Mouse (Mus musculus) 416B (cell line): Measurements from ENCODE around the gene Dnajc28.
"Not testable (repeated sequence)": the region's sequence is repeated elsewhere in the genome, so short reads cannot be mapped to it uniquely, and the experiment has no call there.

Source experiments
- DNase-seq: peaks from one replicate; pipeline ENCODE4 v3.0.0; 2011; ENCODE audit warnings: low read depth

The Dnajc28 gene

GRCm38 (mm10) chr16:91618511-91619501 lies at the start of gene Dnajc28:
Gene Dnajc28 (minus strand): TSS chr16:91619026.
- DNase-seq, result peak; percentile 76

DNA sequence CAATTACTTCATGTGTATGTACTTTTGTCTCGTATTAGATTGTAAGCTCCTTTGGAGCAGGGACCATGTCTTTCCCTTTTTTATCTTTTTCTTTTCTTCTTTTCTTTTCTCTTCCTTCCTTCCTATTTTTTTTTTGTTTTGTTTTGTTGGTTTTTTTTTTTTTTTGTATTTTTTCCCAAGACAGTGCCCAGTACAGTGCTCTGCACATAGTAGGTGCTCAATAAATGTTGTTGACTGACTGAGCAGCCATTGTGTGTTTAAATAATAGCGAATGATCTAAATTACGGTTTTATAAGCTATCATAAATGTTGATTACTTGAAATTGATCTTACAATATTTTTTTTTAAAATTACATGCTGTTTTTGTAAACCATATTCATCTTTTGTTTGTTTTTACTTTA lies 45.0 kb upstream of the Dnajc28 start:
- DNase-seq, result no peak

DNA sequence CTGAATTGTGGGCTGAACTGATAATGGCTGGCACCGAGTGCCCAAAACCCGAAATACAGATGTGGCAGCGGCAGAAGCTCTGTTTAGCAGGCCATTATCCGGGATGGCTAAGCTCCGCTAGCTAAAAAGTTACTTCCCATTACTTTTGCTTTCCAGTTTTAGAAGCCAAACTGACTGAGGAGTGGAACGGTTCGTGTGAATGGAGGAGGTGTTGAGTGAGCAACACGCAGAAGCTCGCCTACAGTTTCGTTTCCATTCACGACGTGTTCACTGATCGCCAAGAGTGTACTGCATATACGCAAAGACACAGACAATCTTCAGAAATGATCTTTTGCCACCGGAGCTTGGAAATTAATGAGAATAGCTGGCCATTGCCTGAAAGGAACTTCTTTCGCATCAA lies 43.5 kb upstream of the Dnajc28 start:
- DNase-seq, result no peak

GRCm38 (mm10) chr16:91661397-91661796 lies 42.6 kb upstream of the Dnajc28 start:
- no peak for DNase-seq

GRCm38 (mm10) chr16:91659798-91660197 lies 41.0 kb upstream of the Dnajc28 start:
- no peak for DNase-seq

- no peak for DNase-seq
Observed at GRCm38 (mm10) chr16:91658471-91658870, 39.6 kb upstream of the Dnajc28 start.

DNA sequence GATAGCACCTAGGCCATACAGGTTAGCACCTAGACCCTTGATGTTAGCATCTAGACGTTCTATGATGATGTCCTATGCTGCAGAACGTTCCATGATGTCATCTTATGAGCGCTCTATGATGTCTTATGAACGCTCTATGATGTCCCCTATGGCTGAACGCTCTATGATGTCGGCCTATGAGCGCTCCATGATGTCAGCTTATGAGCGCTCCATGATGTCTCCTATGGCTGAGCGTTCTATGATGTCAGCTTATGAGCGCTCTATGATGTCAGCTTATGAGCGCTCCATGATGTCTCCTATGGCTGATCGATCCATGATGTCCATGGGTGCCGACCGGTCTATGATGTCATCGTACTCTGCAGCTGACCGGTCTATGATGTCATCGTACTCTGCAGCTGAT lies 38.5 kb upstream of the Dnajc28 start:
- DNase-seq, result no peak

- no peak for DNase-seq
Observed at GRCm38 (mm10) chr16:91655285-91655684, 36.5 kb upstream of the Dnajc28 start.

DNA sequence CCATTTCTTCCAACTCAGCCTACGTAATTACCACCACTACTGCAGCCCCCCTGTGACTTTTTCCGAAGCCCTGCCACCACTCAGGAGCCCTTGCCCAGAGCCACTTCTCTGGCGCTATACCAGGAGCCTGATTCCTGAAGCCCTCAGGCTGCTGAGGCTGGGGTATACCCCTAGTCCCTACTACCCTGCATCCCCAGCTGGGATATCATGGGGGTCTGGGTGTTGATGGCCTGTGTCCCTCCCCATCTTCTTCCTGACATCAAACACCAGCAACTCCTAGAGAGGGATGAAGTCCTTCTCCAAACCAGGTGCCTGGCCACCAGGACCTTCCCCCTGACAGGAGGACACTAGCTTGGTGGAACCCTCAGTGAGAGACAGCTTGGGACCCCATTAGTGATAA lies 33.4 kb upstream of the Dnajc28 start:
- no peak for DNase-seq

- no peak for DNase-seq
Observed at GRCm38 (mm10) chr16:91649781-91650180, 31.0 kb upstream of the Dnajc28 start.

- DNase-seq, result peak; percentile 53
Observed at GRCm38 (mm10) chr16:91649246-91649645, 30.4 kb upstream of the Dnajc28 start.

GRCm38 (mm10) chr16:91648220-91648550 lies 29.4 kb upstream of the Dnajc28 start:
- peak; percentile 80 for DNase-seq

GRCm38 (mm10) chr16:91647461-91648219 lies 28.8 kb upstream of the Dnajc28 start, which contains the start of gene Son:
Gene Son (plus strand): TSS chr16:91647506.
- DNase-seq, result peak; percentile 98

- peak; percentile 89 for DNase-seq
Observed at GRCm38 (mm10) chr16:91646681-91647419, 28.0 kb upstream of the Dnajc28 start, which contains the start of gene Gart. Gene Gart (minus strand): TSS chr16:91646952.

GRCm38 (mm10) chr16:91645995-91646602 lies 27.3 kb upstream of the Dnajc28 start:
- peak; percentile 88 for DNase-seq

DNA sequence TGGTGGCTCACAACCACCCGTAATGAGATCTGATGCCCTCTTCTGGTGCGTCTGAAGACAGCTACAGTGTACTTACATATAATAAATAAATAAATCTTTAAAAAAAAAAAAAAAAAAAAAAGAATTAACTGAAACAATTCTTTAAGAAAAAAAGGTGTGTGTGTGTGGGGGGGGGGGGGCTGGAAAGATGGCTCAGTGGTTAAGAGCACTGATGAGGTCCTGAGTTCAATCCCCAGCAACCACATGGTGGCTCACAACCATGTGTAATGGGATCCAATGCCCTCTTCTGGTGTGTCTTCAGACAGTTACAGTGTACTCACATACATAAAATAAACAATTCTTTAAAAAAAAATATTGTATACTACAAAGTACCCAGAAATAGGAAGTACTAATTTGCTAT lies 26.6 kb upstream of the Dnajc28 start:
- not testable (repeated sequence) for DNase-seq

DNA sequence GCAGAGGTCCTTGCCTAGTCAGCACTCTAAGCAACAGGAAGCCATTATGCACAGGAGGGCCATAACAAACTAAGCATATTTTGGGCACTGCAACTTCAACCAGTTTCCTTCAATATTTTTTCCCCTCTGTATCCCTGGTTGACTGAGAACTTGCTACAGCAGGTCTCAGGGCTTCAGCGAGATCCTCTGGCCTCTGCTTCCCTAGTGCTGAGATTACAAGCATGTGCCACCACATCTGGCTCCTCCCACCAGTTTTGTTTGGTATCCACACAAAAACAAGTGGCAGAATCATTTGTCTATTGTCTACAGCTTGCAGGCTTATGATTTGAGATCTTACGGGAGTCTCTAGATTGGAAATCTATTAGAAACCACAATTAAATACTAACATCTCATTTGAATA lies 26.1 kb upstream of the Dnajc28 start:
- peak; percentile 46 for DNase-seq

GRCm38 (mm10) chr16:91640171-91640570 lies 21.3 kb upstream of the Dnajc28 start:
- DNase-seq, result no peak

DNA sequence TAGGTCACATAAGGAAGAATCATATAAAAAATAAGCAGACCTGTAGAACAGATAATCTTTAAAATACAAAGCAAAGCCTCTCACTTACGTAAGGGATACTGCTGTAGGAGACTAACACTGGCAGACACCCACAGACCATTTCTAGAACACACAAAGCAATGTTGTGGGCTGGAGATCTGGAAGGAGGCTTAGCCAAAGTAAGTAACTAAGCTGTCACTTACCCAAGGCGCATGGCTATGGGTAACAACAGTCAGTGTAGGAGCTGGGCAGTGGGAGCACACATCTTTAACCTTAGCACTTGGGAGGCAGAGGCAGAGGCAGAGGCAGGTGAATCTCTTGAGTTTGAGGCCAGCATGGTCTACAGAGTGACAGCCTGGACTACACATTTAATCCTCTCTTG lies 20.8 kb upstream of the Dnajc28 start:
- DNase-seq, result no peak

- no peak for DNase-seq
Observed at GRCm38 (mm10) chr16:91639161-91639560, 20.3 kb upstream of the Dnajc28 start.

- DNase-seq, result no peak
Observed at GRCm38 (mm10) chr16:91633641-91634040, 14.8 kb upstream of the Dnajc28 start.

- DNase-seq, result no peak
Observed at GRCm38 (mm10) chr16:91632940-91633339, 14.1 kb upstream of the Dnajc28 start.
